Mouse (Mus musculus) left cerebral cortex, adult 9 months (tissue): ENCODE results near the gene Csf2rb.
"Not testable (repeated sequence)": the region's sequence is repeated elsewhere in the genome, so short reads cannot be mapped to it uniquely, and the experiment has no call there.

Experiments
- DNase-seq, 2 experiments: peaks; one replicate each; pipeline ENCODE4 v3.0.0; 2022; ENCODE audit warnings: low spot score in 2 of 2

The Csf2rb gene

DNA sequence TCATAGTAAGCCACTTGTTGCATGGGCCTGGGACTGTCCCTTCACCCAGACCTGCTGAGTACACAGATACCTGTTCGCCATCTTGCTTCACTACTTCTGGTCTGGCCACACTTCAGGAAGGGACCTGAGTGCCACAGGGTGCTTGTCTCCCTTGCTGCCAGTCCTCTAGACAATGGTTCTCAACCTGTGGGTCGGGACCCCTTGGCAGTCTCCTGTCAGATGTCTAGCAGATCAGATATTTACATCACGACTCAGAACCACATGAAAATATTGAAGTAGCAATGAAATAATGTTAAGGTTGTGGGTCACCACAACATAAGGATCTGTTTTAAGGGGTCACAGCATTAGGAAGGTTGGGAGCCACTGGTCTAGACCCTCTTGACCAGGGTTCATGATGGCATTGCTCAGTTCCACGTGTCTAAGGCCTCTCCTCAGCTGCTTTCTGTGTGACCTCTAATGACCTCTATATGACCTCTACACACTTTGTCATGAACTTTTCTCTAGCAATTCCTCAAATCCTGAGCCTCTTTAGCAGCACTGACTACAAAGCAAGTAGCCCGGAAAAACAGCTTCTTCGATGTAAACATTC, 2.3 kb downstream of the Csf2rb start:
- DNase-seq, result not testable (repeated sequence)

DNA sequence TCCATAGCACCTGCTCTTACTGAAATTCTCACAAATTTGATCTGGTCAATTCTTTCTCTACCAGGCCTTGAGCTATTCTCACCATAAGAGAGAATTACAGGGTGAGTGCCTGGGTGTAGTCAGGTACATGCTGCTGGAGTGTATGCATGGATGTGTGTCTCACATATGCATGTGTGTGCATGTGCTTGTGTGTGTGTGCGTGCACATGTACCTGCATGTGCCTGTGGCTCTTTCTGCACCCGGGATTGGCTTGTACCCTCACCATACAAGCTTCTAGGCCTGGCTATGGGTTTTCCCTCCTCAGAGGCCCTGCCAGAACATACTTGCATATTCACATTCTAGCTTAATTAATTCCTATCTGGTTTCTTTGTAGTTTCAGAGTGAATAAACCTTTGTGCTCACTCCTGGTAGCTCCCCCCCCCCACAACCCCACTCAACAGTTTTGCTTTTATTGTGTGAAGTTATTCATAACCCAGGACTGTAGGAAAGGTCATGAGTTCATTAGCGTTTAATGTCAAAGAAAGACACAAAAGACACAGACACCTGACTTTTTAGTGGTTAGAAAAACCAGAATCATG, 3.1 kb downstream of the Csf2rb start:
- no peak for DNase-seq

DNA sequence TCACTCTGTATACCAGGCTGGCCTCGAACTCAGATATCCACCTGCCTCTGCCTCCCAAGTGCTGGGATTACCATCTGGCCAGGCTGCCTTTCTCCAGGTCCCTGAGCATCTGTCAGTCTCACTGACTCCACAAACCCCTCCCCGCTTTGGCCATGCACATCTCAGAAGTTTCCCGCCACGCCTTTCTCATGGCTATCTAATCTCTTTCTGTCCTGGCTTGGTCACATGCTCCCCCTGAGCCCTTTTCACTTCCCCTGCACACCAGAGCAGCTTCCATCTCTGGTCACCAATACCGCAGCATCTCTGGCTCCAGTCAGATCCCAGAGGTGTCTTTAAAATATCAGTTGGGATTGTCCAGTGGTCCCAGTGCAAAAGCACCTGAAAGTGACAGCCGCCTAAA, 4.4 kb downstream of the Csf2rb start:
- not testable (repeated sequence) for DNase-seq

DNA sequence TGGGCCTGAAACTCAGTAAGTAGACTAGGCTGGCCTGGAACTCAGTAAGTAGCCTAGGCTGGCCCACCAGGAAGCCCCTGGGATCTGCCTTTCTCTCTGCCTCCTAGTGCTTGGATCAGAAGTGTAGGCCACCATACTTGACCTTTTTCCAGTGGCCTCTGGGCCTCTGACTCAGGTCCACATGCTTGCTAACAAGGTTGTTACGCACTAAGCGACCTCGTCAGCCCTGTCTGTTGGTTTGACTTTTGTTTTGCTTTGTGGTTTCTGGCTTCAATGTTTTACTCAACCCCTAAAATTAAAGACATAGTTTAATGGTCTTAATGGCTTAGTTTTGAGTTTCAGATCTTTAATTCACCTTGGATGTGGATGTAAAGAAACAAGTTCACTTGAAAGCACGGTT, 5.2 kb downstream of the Csf2rb start:
- DNase-seq, result no peak

DNA sequence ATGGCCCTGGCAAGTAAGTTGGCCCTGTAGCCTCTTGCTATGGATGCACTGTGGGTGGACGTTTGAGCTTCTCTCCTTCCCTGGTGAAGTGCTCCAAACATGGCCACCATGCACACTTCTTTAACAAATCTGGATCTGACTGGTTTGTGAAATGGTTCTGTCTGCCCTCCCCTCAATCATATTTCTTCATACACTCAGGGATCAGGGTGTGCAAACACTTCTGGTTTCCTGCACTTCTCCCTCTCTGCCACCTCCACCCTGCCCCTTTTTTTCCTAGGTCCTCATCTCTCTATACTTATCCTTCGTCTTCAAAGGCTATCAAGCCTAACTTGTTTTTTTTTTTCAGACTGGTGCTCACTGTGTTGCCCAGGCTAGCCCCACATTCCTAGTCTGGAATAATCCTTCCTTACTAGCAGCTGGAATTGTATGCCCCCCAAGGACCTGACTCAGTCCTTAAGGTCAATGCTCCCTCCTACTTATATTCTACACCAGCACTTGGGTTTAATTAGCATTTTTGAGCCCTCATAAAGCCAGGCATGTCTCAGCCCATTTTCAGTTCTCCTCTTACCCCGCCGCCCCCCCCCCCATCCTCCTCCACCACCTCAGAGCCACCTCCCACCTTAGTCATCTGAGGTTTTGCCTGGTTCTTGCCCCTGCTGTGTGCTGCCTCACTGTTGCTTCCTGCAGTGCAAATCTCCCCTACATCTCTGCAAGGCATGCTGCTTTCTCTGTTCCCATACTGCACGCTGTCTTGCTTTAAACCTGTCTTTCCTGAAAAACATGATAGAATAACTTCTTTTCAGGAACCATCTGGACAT, 6.2 kb downstream of the Csf2rb start:
- no peak for DNase-seq

DNA sequence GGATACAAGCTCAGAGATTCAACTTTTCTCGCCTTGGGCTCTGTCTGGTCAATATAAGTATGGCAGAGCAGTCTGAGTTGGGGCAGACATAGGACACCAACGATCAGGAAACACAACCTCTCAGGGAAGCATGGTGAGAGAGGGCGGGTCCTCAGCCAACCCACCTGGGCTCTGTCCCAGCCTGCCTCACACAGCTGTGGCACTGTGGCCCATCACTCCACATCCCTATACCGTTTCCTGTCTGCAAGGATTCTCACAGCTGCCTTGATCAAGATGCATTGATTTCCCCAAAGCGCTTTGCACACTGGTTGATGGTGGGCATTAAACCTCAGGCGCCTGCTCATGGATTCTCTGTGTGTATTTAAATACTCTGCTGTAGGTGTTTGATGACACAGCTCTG, 7.4 kb downstream of the Csf2rb start:
- DNase-seq, result no peak

DNA sequence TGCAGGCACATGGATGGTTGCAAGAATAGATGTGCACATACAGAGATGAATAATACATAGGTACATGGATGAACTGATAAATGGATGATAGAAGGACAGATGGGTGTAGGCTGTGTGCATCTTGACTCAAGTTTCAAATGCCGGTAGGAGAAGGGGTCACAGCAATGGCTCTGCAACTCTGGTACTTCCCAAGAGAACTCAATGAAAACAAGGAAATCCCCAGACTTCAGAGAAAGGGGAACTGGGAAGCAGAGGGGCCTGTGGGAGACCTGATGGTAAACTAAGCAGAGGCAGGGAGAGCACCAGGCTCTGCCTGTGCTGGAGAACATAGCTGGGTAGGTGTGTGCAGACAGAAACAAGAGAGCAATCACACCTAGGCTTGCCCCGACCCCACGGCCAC, 8.8 kb downstream of the Csf2rb start:
- DNase-seq, result no peak

DNA sequence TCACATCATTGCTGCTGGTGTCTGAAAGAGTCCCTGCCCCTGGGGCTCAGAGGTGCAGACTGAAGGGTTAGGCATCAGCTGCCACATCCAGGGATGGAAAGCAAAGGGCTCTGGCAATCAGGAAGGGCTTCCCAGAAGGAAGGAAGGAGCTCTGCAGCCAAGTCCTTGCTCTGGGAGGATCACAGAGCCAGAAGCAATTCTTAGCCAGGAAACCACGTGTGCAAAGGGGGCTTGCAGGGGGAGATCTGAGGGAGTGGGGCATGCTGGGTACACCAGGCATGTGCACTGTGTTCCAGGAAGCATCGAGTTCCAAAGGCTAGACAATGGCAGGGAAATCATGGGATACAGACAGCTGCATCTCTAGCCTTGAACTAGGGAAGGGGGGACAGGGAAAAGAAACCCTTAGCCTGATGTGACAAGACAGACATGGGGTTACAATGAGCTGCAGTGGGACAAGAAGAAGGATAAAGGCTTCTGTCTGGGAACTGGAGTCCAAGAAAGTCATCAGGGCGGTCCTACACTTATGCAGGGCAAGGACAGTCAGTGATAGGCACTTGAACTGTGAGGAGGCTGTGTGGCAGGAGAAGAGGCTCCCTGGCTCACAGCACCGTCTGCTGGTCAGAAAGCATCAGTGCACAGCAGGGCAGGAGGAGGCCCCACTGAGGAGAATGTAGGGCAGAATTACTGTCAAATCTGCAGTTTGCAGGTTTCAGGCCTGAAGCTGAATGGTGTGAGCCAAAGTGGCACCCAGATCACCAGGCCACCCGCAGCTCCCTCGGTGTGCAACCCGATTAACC, 14.3 kb downstream of the Csf2rb start:
- peak; percentile 27 to 70 for DNase-seq

DNA sequence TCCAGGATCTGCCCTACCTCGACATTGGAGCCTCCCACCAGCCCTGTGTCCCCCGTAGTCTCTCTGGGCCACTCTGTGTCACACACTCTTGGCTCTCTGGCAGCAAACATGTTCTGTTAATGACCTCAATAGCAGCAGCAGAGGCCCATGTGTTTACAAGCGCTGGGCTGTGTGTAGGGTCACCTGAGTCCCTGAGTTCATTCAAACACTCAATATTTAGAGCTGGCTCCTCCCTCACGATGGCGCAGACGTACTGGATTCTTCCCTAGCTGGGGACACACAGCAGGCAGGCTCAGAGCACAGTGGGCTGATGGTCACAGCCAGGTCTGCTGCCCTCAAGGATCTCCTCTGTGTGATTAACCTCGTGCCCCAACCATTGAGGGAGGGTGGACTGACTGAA, 15.4 kb downstream of the Csf2rb start:
- DNase-seq, result not testable (repeated sequence)

DNA sequence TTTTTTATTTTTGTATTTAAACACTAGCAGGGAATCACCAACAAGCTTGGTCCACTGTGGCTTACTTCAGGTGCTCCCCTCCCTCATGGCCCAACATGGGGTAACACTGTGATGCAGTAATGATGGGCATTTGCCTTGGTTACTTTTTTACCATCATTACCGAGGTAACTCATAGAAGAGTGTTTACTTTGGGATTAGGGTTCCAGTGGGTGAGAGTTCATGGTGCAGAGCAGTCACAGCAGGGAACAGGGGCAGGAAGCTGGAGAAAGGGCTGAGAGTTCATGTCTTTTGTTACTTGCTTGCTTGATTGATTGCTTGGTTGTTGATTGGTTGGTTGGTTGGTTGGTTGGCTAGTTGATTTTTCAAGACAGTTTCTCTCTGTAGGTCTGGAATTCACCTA, 18.1 kb downstream of the Csf2rb start:
- no peak for DNase-seq

DNA sequence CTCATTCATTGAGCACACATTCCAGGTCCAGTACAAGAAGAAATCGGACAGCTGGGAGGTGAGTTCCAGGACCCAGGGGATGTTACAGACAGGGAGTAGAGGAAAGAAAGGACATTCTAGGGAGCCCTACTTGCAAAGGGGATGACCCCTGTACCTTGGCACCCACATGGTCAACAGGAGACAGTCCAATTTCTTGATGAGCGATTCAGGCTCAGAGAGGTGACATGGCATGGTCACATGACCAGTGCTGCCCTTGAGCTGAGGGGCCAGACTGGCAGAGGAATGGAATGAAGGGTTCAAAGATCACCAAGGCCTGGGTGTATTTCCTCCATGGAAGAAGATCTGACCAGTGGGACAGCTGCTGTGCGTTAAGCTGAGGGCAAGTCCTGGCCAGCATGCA, 19.0 kb downstream of the Csf2rb start:
- no peak for DNase-seq

DNA sequence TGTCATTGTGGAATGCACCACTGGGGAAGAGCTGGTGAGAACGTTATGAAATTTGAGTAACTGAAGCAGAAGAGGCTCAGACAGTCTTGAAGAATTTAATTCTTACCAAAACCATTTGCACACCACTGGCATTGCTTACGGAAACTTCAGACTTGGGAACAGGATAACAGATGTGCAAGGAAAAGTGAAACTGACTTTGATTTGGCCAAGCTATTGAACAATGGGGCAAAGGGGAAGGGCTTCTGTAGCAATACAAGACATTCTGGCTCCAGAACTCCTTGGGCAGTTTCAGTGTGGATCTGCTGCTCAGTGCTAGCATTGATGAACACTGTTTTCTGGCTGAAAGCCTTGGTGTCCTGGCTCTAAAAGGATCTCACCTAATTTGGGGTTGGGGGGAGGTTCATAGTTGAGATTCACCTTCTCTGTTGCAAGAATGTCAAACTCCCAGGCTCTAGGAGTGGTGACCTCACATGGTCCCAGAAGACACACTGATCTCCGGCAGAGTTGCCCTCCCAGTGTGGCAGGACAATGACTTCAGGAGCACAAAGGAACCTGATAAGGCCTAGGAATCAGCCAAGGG, 26.1 kb downstream of the Csf2rb start:
- no peak for DNase-seq

DNA sequence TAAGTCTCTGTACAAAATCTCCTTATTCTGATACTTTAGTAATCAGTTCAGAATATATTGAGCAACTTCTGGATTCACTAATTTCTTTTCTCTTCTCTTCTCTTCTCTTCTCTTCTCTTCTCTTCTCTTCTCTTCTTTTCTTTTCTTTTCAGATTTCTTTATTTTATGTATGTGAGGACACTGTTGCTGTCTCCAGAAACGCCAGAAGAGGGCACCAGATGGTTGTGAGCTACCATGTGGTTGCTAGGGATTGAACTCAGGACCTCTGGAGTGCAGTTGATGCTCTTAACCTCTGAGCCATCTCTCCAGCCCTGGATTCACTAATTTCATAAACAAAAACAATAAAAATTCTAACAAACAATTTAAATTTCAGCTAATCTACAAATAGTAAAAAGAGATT, 29.4 kb downstream of the Csf2rb start:
- DNase-seq, result peak in 1 of 2 experiments; percentile 64

DNA sequence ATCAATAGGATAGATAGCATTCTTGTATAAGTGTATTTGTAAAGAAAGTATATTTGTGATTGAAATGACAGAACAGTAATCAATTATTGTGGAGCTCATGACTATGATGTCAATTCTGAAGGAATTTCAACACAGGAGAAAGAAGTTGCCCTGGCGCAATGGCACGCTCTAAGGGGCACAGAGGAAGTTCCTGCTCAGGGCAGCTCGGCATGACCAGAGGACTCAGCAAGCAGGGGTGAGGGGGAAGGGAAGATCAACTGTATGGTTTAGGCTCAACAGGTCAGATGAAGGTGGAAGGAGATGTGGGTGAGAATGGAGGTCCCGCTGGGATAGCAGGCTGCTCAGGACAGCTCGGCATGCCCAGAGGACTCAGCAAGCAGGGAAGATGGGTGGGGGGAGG, 30.0 kb downstream of the Csf2rb start:
- no peak for DNase-seq

DNA sequence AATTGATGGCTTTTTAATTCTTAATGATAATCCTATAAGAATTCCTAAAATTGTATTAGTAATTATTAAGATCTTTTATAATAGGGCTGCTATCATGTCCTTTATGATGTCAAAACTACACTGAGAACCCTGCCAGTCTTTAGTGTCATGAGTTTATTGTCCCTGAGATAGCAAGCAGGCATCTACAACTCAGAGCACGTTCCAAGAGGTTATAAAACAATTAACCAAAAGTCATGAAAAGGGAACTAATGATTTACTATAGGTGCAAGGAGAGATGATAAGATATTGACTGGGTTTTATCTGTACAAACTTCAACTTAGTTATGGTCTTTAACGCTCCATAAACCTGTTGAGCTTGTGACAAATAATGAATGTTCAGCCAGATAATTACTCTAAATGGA, 40.4 kb downstream of the Csf2rb start:
- no peak for DNase-seq

DNA sequence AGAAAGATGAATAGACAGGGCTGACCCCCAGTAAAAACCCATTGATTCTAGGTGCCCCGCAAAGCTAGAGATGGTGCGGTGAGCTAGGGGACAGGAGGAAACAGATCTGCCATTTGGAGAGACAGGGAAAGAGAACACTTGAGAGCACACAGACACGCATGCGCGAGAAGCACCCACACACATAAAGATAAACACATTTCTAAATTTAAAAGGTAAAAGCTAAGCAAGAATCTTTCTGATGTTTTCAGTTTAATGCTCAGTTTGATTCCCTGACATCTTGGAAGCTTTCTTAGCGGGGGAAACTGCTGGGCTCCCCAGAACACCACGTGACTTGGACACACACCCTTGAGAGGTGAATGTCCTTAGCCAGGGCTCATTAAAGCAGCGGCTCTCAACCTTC, 41.3 kb downstream of the Csf2rb start:
- peak in 1 of 2 experiments; percentile 47 for DNase-seq

DNA sequence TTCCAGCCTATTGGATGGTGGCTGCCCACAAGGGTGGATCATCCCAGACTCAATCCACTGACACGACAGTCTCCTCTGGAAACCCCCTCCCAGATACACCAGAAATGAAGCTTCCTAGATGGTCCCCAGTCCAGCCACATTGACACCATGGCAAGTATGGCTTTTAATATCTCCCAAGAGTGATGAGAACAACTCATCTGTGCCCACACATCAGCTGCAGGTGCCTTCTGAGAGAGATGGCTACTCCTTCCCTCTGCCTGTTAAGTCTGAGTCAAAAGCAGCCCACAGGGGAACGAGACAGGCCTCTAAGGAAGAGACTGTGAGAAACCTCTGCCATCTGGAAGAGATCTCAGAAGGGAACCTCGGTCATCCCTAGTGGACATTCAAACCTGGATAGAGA, 42.3 kb downstream of the Csf2rb start:
- no peak for DNase-seq

DNA sequence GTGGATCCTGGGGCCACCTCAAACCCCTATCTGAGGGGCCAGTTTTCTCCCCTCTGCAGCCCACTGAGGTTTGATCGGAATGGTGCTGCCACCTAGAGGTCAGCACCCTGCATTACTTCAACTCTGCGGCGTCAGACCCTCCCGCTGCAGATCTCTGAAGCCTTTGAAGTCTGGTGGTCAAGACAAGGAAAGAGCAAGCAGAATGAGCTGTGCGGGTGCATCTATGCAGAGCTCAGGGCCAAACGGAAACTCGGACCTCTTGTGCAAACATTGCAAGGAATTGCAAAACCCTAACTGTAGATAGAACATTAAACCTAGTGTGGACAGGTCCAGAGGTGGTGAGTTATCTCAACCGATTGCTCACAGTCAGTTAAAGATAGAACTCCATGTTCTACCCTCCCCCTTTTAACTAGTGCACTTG, 43.4 kb downstream of the Csf2rb start:
- DNase-seq, result no peak

DNA sequence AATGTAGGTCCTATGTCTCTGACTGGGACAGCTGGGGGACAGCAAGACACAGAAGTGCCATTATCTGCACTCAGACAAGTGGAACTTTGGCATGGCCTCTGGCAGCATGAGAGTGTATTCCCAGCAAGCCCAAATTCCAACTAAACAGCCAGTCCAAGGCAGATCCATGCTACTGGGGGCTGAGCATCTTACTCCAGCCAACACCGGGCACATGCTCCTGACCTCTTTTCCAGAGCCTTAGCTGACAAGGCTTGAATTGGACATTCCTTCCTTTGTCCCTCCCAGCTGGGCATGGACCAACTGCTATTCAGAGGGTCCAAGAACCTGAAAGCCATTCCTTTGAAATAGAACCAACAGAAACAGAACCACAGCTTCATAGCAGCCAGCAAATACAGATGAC, 44.1 kb downstream of the Csf2rb start:
- DNase-seq, result peak in 1 of 2 experiments; percentile 47

DNA sequence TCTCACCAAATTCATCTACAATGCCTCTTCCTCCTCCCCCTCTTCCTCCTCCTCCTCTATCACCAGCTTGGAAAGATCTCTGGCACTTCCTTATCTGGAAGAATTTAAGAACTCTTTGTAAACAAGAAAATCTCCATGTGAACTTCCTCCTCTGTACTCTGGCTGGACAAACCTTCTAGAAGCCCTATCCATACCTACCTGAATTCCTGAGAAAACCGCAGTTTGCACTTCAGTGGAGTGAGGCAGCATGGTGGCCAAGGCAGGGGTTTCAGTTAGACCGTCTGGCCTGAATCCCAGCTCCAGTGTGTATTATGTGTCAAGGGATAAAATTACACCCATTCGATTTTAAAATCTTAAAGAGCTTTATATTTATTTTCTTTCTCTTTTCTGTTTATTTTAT, 47.2 kb downstream of the Csf2rb start:
- DNase-seq, result no peak

DNA sequence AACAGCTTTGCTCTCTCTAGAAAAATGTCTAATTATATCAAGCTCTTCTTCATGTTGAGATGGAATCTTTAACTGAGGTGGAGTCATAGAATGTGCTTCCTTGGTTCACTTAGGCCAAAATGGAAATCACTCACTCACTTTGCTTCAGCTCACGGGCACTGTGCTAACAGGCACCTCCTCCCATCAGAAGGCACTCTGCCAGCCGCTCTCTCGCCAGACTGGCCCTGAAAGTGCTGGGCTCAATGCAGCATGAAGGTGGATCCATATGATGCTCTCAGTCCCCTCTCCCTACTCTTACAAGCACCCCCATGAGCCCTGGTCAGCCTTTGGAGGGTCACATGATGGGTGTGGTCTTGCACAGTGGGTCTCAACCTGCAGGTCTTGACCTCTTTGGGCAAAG, 48.7 kb downstream of the Csf2rb start:
- DNase-seq, result no peak

DNA sequence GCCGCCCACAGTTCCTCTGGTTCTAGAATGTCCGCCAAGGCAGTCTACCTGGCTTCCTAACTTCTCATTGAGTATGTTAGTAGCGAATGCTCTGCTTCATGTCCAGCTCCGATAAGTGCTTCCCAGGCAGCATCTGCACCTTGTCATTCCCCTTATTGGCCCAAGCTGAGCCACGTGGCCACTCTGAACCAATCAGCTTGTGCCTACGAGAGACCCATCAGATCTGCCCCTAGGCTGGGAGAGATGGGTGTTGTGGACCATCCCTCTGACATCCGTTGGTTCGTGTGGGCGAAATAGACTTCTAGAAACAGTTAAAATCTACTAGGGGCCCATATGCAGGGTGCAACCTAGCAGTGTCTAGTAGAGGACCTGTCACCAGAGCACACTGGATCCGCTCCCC, 52.3 kb downstream of the Csf2rb start:
- DNase-seq, result no peak
